Mouse (Mus musculus) left cerebral cortex, adult 9 months (tissue): ENCODE data around the gene Ndufaf2.

Source experiments
- DNase-seq, 2 experiments: peaks; one replicate each; pipeline ENCODE4 v3.0.0; 2022; ENCODE audit warnings: low spot score in 2 of 2

Ndufaf2 gene

GRCm38 (mm10) chr13:108086036-108086435 lies 72.4 kb downstream of the Ndufaf2 start:
- DNase-seq = no peak

- no peak for DNase-seq
These were observed 74.3 kb downstream of the Ndufaf2 start for GRCm38 (mm10) chr13:108084086-108084485.

- no peak for DNase-seq
These were observed 80.5 kb downstream of the Ndufaf2 start for GRCm38 (mm10) chr13:108077901-108078300.

GRCm38 (mm10) chr13:108077476-108077875 lies 80.9 kb downstream of the Ndufaf2 start:
- DNase-seq = peak in 1 of 2 experiments; percentile 15

- DNase-seq = no peak
These were observed 88.3 kb downstream of the Ndufaf2 start for GRCm38 (mm10) chr13:108070171-108070570.

- no peak for DNase-seq
These were observed 89.3 kb downstream of the Ndufaf2 start for GRCm38 (mm10) chr13:108069151-108069550.

GRCm38 (mm10) chr13:108066021-108066420 lies 92.4 kb downstream of the Ndufaf2 start:
- no peak for DNase-seq

- no peak for DNase-seq
These were observed 94.1 kb downstream of the Ndufaf2 start for GRCm38 (mm10) chr13:108064331-108064730.

GRCm38 (mm10) chr13:108063374-108064134 lies 94.9 kb downstream of the Ndufaf2 start:
- DNase-seq = no peak

- DNase-seq = no peak
These were observed 95.5 kb downstream of the Ndufaf2 start for GRCm38 (mm10) chr13:108062900-108063299.

- no peak for DNase-seq
These were observed 97.4 kb downstream of the Ndufaf2 start for GRCm38 (mm10) chr13:108060936-108061578.

- DNase-seq = no peak
These were observed 98.0 kb downstream of the Ndufaf2 start for GRCm38 (mm10) chr13:108060286-108060885.

- DNase-seq = no peak
These were observed 101.5 kb downstream of the Ndufaf2 start for GRCm38 (mm10) chr13:108056896-108057295.

- DNase-seq = peak in 1 of 2 experiments; percentile 23
These were observed 111.1 kb downstream of the Ndufaf2 start for GRCm38 (mm10) chr13:108047364-108047763.

GRCm38 (mm10) chr13:108046891-108047290 lies 111.5 kb downstream of the Ndufaf2 start:
- DNase-seq = no peak

GRCm38 (mm10) chr13:108046071-108046470 lies 112.4 kb downstream of the Ndufaf2 start:
- DNase-seq = no peak

GRCm38 (mm10) chr13:108045646-108046045 lies 112.8 kb downstream of the Ndufaf2 start:
- DNase-seq = no peak

- DNase-seq = peak; percentile 30 to 84
These were observed 114.0 kb downstream of the Ndufaf2 start, which contains the start of gene Smim15 for GRCm38 (mm10) chr13:108044222-108044941. Gene Smim15 (plus strand): TSS chr13:108044446.

GRCm38 (mm10) chr13:108043431-108044221 lies 114.8 kb downstream of the Ndufaf2 start:
- DNase-seq = peak in 1 of 2 experiments; percentile 34

- DNase-seq = peak; percentile 52 to 76
These were observed 117.1 kb downstream of the Ndufaf2 start for GRCm38 (mm10) chr13:108041358-108041757.

- DNase-seq = no peak
These were observed 118.0 kb downstream of the Ndufaf2 start for GRCm38 (mm10) chr13:108040451-108040850.
